Mouse (Mus musculus) forelimb bud, embryonic 11.5 days (tissue): ENCODE data around the gene Gopc.
"Not testable (repeated sequence)": the region's sequence is repeated elsewhere in the genome, so short reads cannot be mapped to it uniquely, and the experiment has no call there.

Source experiments
- DNase-seq: peaks from one replicate; pipeline ENCODE4 v3.0.0-alpha.2; 2012; ENCODE audit warnings: low read depth, low spot score

Gene Gopc

DNA sequence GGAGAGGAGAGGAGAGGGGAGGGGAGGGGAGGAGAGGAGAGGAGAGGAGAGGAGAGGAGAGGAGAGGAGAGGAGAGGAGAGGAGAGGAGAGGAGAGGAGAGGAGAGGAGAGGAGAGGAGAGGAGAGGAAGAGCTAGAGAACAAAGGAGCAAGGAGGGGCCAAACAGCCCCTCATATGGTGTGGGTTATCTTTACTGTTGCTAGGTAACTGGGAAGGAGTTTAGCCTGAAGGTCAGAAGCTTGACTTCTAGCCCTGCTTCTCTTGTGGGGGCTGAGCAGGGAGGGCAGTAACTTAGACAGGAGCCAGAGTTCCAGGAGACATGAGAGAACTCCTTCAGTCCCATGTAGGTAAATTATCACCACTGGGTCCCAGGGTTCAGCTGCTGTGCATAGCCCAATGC lies 83.4 kb downstream of the Gopc start:
- DNase-seq: not testable (repeated sequence)

- DNase-seq: no peak
Measured at GRCm38 (mm10) chr10:52295934-52296333, 86.0 kb downstream of the Gopc start.

DNA sequence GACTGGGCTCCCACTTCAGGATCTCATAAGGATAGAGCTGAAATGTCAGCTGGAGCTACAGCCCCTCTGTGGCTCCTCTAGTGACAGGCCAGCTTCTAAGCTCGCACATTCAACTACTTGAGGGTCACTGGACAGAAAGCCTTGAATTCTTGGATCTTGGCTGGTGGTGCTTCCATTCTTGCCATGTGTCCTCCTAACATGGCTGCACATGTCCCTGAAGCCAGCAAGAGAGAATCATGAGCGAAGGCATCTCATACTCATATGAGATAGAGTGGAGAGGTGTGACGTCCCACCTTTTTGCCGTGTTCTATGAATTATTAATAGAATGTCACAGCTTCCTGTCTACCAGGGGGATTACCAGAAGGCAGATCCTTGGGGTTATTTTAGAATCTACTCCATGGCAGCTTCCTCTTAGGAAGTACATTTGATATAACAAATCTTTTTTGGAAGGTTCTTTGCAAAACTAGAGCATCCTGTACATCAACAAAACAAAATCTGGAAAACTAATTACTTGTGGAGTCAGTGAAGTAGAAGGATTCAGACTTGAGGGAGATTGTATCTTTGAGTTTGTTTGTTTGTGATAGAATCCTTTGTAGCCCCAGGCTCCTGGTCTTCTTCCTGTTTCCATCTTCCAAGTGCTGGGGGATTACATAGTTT lies 87.9 kb downstream of the Gopc start:
- DNase-seq: no peak

- not testable (repeated sequence) for DNase-seq
Measured at GRCm38 (mm10) chr10:52292391-52292790, 89.5 kb downstream of the Gopc start.

GRCm38 (mm10) chr10:52289261-52289660 lies 92.7 kb downstream of the Gopc start:
- DNase-seq: no peak

- no peak for DNase-seq
Measured at GRCm38 (mm10) chr10:52287852-52288533, 93.9 kb downstream of the Gopc start.
